Mouse (Mus musculus) frontal cortex, adult (tissue): ENCODE data around the gene Kank1.

Experiments used
- ATAC-seq: cut with Nextera tagmentation; 2 replicates; pipeline ENCODE4 v1.9.2; 2017; ENCODE audit warnings: mild to moderate bottlenecking, moderate library complexity, mixed read lengths; ENCODE audit not compliant: low TSS enrichment

Gene Kank1

GRCm38 (mm10) chr19:25311626-25312025 lies 74.9 kb downstream of the Kank1 start:
- no peak for ATAC-seq

GRCm38 (mm10) chr19:25315458-25315889 lies 78.7 kb downstream of the Kank1 start:
- peak; percentile 73 for ATAC-seq

- ATAC-seq: no peak
Observed at GRCm38 (mm10) chr19:25315993-25316392, 79.2 kb downstream of the Kank1 start.

- ATAC-seq: no peak
Observed at GRCm38 (mm10) chr19:25324265-25324664, 87.5 kb downstream of the Kank1 start.

GRCm38 (mm10) chr19:25325113-25326001 lies 88.6 kb downstream of the Kank1 start:
- no peak for ATAC-seq

GRCm38 (mm10) chr19:25326002-25326300 lies 89.2 kb downstream of the Kank1 start:
- ATAC-seq: no peak

- no peak for ATAC-seq
Observed at GRCm38 (mm10) chr19:25327633-25328032, 90.9 kb downstream of the Kank1 start.

GRCm38 (mm10) chr19:25334360-25334759 lies 97.6 kb downstream of the Kank1 start:
- ATAC-seq: peak; percentile 82

GRCm38 (mm10) chr19:25336731-25337130 lies 100.0 kb downstream of the Kank1 start:
- ATAC-seq: no peak

- ATAC-seq: peak; percentile 72
Observed at GRCm38 (mm10) chr19:25340630-25341620, 104.2 kb downstream of the Kank1 start.

- ATAC-seq: no peak
Observed at GRCm38 (mm10) chr19:25342026-25342425, 105.3 kb downstream of the Kank1 start.

GRCm38 (mm10) chr19:25343657-25344322 lies 107.0 kb downstream of the Kank1 start:
- ATAC-seq: peak; percentile 65

GRCm38 (mm10) chr19:25344371-25344770 lies 107.6 kb downstream of the Kank1 start:
- no peak for ATAC-seq

GRCm38 (mm10) chr19:25345972-25346371 lies 109.2 kb downstream of the Kank1 start:
- ATAC-seq: no peak

- ATAC-seq: no peak
Observed at GRCm38 (mm10) chr19:25347515-25347914, 110.7 kb downstream of the Kank1 start.

GRCm38 (mm10) chr19:25351257-25351955 lies 114.6 kb downstream of the Kank1 start:
- ATAC-seq: no peak

GRCm38 (mm10) chr19:25357094-25357493 lies 120.3 kb downstream of the Kank1 start:
- no peak for ATAC-seq

- no peak for ATAC-seq
Observed at GRCm38 (mm10) chr19:25358486-25359120, 121.8 kb downstream of the Kank1 start.

GRCm38 (mm10) chr19:25360571-25361029 lies 123.8 kb downstream of the Kank1 start:
- ATAC-seq: no peak

GRCm38 (mm10) chr19:25361956-25362355 lies 125.2 kb downstream of the Kank1 start:
- no peak for ATAC-seq

GRCm38 (mm10) chr19:25365698-25366097 lies 128.9 kb downstream of the Kank1 start:
- no peak for ATAC-seq
